Mouse (Mus musculus): Measurements from ENCODE around the gene Heatr5a.

- TF ChIP-seq MYOD1 (IDR thresholded peaks at IDR 0.05; ENCODE audit: control insufficient read depth, insufficient read length, low read depth) = no peak
- no peak for TF ChIP-seq CTCF (IDR thresholded peaks at IDR 0.05; ENCODE audit: control insufficient read depth, insufficient read depth, insufficient read length)
- TF ChIP-seq CEBPB (IDR thresholded peaks at IDR 0.05; ENCODE audit: low read depth) = no peak
- TF ChIP-seq MAX (IDR thresholded peaks at IDR 0.05) = no peak
- TF ChIP-seq USF1 (IDR thresholded peaks at IDR 0.05; ENCODE audit: low read depth) = no peak
- no peak for TF ChIP-seq MYOG (IDR thresholded peaks at IDR 0.05; ENCODE audit: control insufficient read depth, extremely low read depth, insufficient read length)
- TF ChIP-seq FOSL1 (IDR thresholded peaks at IDR 0.05; ENCODE audit: insufficient read depth, low read length, poor library complexity, severe bottlenecking) = no peak
Measured at GRCm38 (mm10) chr12:51849902-51850301, 121.2 kb downstream of the Heatr5a start.
